Mouse (Mus musculus): ENCODE data around the gene Barx2. TPM values are rescaled to one million over a fixed set of nuclear protein-coding genes. Genes with fewer than 3 reads are reported as not detected.

The Barx2 gene
- polyA plus RNA-seq, 1 experiment from 2014 or later = not detected

- no peak for ATAC-seq (ENCODE audit: low read depth)
- Histone ChIP-seq H3K4me3 (ENCODE audit: low read depth, low read length) (no peak overlapping the region), H3K9ac (ENCODE audit: low read depth, low read length) (no peak overlapping the region), H3K36me3 (ENCODE audit: control insufficient read depth, insufficient read depth) (no peaks in the 10 kb centered on the region), H3K9me3 (replicated peaks; ENCODE audit: control insufficient read depth, low read length) (no peaks in the 10 kb centered on the region), H3K27me3 (ENCODE audit: control insufficient read depth, insufficient read depth, low read depth, low read length) (no peaks in the 10 kb centered on the region), H3K27ac (ENCODE audit: low read length) (no peak overlapping the region), H3K4me1 (ENCODE audit: control insufficient read depth, low read depth, low read length) (no peaks in the 10 kb centered on the region), H3K4me2 (ENCODE audit: low read depth, low read length) (no peak overlapping the region)
- 74% methylated on average over 4 of the region's 4 CpGs for WGBS (ENCODE audit: insufficient replicate concordance)
Observed at GRCm38 (mm10) chr9:31850706-31851105, 62.6 kb downstream of the Barx2 start.

- Histone ChIP-seq H3K27me3 (ENCODE audit: control insufficient read depth, insufficient read depth, low read depth, low read length) (no peaks in the 10 kb centered on the region), H3K4me2 (ENCODE audit: low read depth, low read length) (no peak overlapping the region), H3K36me3 (ENCODE audit: control insufficient read depth, insufficient read depth) (no peaks in the 10 kb centered on the region), H3K9me3 (replicated peaks; ENCODE audit: control insufficient read depth, low read length) (no peaks in the 10 kb centered on the region), H3K4me3 (ENCODE audit: low read depth, low read length) (no peak overlapping the region), H3K4me1 (ENCODE audit: control insufficient read depth, low read depth, low read length) (no peaks in the 10 kb centered on the region), H3K27ac (ENCODE audit: low read length) (no peak overlapping the region), H3K9ac (ENCODE audit: low read depth, low read length) (no peak overlapping the region)
- WGBS (ENCODE audit: insufficient replicate concordance) = 70% methylated on average over 7 of the region's 7 CpGs
- ATAC-seq (ENCODE audit: low read depth) = no peak
Observed at GRCm38 (mm10) chr9:31849387-31849786, 63.9 kb downstream of the Barx2 start.

- H3K27me3 ChIP-seq (ENCODE audit: control insufficient read depth, insufficient read depth, low read depth, low read length) = no peaks in the 10 kb centered on the region
- H3K9ac ChIP-seq (ENCODE audit: low read depth, low read length) = no peak overlapping the region
- H3K4me2 ChIP-seq (ENCODE audit: low read depth, low read length) = no peak overlapping the region
- WGBS (ENCODE audit: insufficient replicate concordance) = 58% methylated on average over 5 of the region's 5 CpGs
- no peaks in the 10 kb centered on the region for H3K36me3 ChIP-seq (ENCODE audit: control insufficient read depth, insufficient read depth)
- H3K9me3 ChIP-seq (replicated peaks; ENCODE audit: control insufficient read depth, low read length) = no peaks in the 10 kb centered on the region
- no peaks in the 10 kb centered on the region for H3K4me1 ChIP-seq (ENCODE audit: control insufficient read depth, low read depth, low read length)
- H3K4me3 ChIP-seq (ENCODE audit: low read depth, low read length) = no peak overlapping the region
- no peak overlapping the region for H3K27ac ChIP-seq (ENCODE audit: low read length)
- ATAC-seq (ENCODE audit: low read depth) = no peak
Observed at GRCm38 (mm10) chr9:31844614-31845013, 68.6 kb downstream of the Barx2 start.

- WGBS (ENCODE audit: insufficient replicate concordance) = 27% methylated on average over 10 of the region's 10 CpGs
- H3K9me3 ChIP-seq (replicated peaks; ENCODE audit: control insufficient read depth, low read length) = no peaks in the 10 kb centered on the region
- no peak overlapping the region for H3K4me2 ChIP-seq (ENCODE audit: low read depth, low read length)
- H3K4me1 ChIP-seq (ENCODE audit: control insufficient read depth, low read depth, low read length) = no peaks in the 10 kb centered on the region
- H3K9ac ChIP-seq (ENCODE audit: low read depth, low read length) = no peak overlapping the region
- no peak overlapping the region for H3K27ac ChIP-seq (ENCODE audit: low read length)
- no peak overlapping the region for H3K4me3 ChIP-seq (ENCODE audit: low read depth, low read length)
- no peaks in the 10 kb centered on the region for H3K27me3 ChIP-seq (ENCODE audit: control insufficient read depth, insufficient read depth, low read depth, low read length)
- ATAC-seq (ENCODE audit: low read depth) = no peak
- H3K36me3 ChIP-seq (ENCODE audit: control insufficient read depth, insufficient read depth) = no peaks in the 10 kb centered on the region
Observed at GRCm38 (mm10) chr9:31841108-31841815, 72.0 kb downstream of the Barx2 start.

- H3K4me1 ChIP-seq (ENCODE audit: control insufficient read depth, low read depth, low read length) = no peaks in the 10 kb centered on the region
- no peak for ATAC-seq (ENCODE audit: low read depth)
- H3K27ac ChIP-seq (ENCODE audit: low read length) = no peak overlapping the region
Observed at GRCm38 (mm10) chr9:31840571-31840970, 72.7 kb downstream of the Barx2 start.

GRCm38 (mm10) chr9:31840037-31840436 is 73.2 kb downstream of the Barx2 start:
- H3K4me3 ChIP-seq (ENCODE audit: low read depth, low read length) = no peak overlapping the region
- no peaks in the 10 kb centered on the region for H3K36me3 ChIP-seq (ENCODE audit: control insufficient read depth, insufficient read depth)
- H3K27ac ChIP-seq (ENCODE audit: low read length) = no peak overlapping the region
- no peak overlapping the region for H3K9ac ChIP-seq (ENCODE audit: low read depth, low read length)
- H3K4me1 ChIP-seq (ENCODE audit: control insufficient read depth, low read depth, low read length) = no peaks in the 10 kb centered on the region
- H3K27me3 ChIP-seq (ENCODE audit: control insufficient read depth, insufficient read depth, low read depth, low read length) = no peaks in the 10 kb centered on the region
- H3K4me2 ChIP-seq (ENCODE audit: low read depth, low read length) = no peak overlapping the region
- WGBS (ENCODE audit: insufficient replicate concordance) = 77% methylated on average over 3 of the region's 3 CpGs
- ATAC-seq (ENCODE audit: low read depth) = no peak
- no peaks in the 10 kb centered on the region for H3K9me3 ChIP-seq (replicated peaks; ENCODE audit: control insufficient read depth, low read length)

More at GRCm38 (mm10) chr9:31840571-31840970, 72.7 kb downstream of the Barx2 start:
- Histone ChIP-seq H3K4me2 (ENCODE audit: low read depth, low read length) (no peak overlapping the region), H3K4me3 (ENCODE audit: low read depth, low read length) (no peak overlapping the region), H3K27me3 (ENCODE audit: control insufficient read depth, insufficient read depth, low read depth, low read length) (no peaks in the 10 kb centered on the region), H3K36me3 (ENCODE audit: control insufficient read depth, insufficient read depth) (no peaks in the 10 kb centered on the region), H3K9me3 (replicated peaks; ENCODE audit: control insufficient read depth, low read length) (no peaks in the 10 kb centered on the region), H3K9ac (ENCODE audit: low read depth, low read length) (no peak overlapping the region)
- WGBS (ENCODE audit: insufficient replicate concordance) = 68% methylated on average over 4 of the region's 4 CpGs

GRCm38 (mm10) chr9:31839106-31840027 is 73.9 kb downstream of the Barx2 start:
- no peak for ATAC-seq (ENCODE audit: low read depth)
- Histone ChIP-seq H3K9me3 (replicated peaks; ENCODE audit: control insufficient read depth, low read length) (no peaks in the 10 kb centered on the region), H3K4me1 (ENCODE audit: control insufficient read depth, low read depth, low read length) (no peaks in the 10 kb centered on the region), H3K4me2 (ENCODE audit: low read depth, low read length) (no peak overlapping the region), H3K36me3 (ENCODE audit: control insufficient read depth, insufficient read depth) (no peaks in the 10 kb centered on the region), H3K27ac (ENCODE audit: low read length) (no peak overlapping the region), H3K9ac (ENCODE audit: low read depth, low read length) (no peak overlapping the region), H3K4me3 (ENCODE audit: low read depth, low read length) (no peak overlapping the region), H3K27me3 (ENCODE audit: control insufficient read depth, insufficient read depth, low read depth, low read length) (no peaks in the 10 kb centered on the region)
- WGBS (ENCODE audit: insufficient replicate concordance) = 47% methylated on average over 15 of the region's 15 CpGs

GRCm38 (mm10) chr9:31838047-31838446 is 75.2 kb downstream of the Barx2 start:
- no peaks in the 10 kb centered on the region for H3K9me3 ChIP-seq (replicated peaks; ENCODE audit: control insufficient read depth, low read length)
- no peak for ATAC-seq (ENCODE audit: low read depth)
- H3K4me3 ChIP-seq (ENCODE audit: low read depth, low read length) = no peak overlapping the region
- no peaks in the 10 kb centered on the region for H3K27me3 ChIP-seq (ENCODE audit: control insufficient read depth, insufficient read depth, low read depth, low read length)
- no peaks in the 10 kb centered on the region for H3K36me3 ChIP-seq (ENCODE audit: control insufficient read depth, insufficient read depth)
- no peak overlapping the region for H3K9ac ChIP-seq (ENCODE audit: low read depth, low read length)
- no peaks in the 10 kb centered on the region for H3K4me1 ChIP-seq (ENCODE audit: control insufficient read depth, low read depth, low read length)
- 54% methylated on average over 6 of the region's 6 CpGs for WGBS (ENCODE audit: insufficient replicate concordance)
- no peak overlapping the region for H3K27ac ChIP-seq (ENCODE audit: low read length)
- H3K4me2 ChIP-seq (ENCODE audit: low read depth, low read length) = no peak overlapping the region

GRCm38 (mm10) chr9:31808753-31809152 is 104.5 kb downstream of the Barx2 start:
- WGBS (ENCODE audit: insufficient replicate concordance) = 41% methylated on average over 2 of the region's 2 CpGs
- H3K9ac ChIP-seq (ENCODE audit: low read depth, low read length) = no peak overlapping the region
- H3K36me3 ChIP-seq (ENCODE audit: control insufficient read depth, insufficient read depth) = no peaks in the 10 kb centered on the region
- H3K9me3 ChIP-seq (replicated peaks; ENCODE audit: control insufficient read depth, low read length) = no peaks in the 10 kb centered on the region
- no peak overlapping the region for H3K4me2 ChIP-seq (ENCODE audit: low read depth, low read length)
- H3K4me1 ChIP-seq (ENCODE audit: control insufficient read depth, low read depth, low read length) = no peaks in the 10 kb centered on the region
- no peak overlapping the region for H3K27ac ChIP-seq (ENCODE audit: low read length)
- no peaks in the 10 kb centered on the region for H3K27me3 ChIP-seq (ENCODE audit: control insufficient read depth, insufficient read depth, low read depth, low read length)
- ATAC-seq (ENCODE audit: low read depth) = no peak
- no peak overlapping the region for H3K4me3 ChIP-seq (ENCODE audit: low read depth, low read length)
